Mouse (Mus musculus) cortical plate, adult 2 months (tissue): ENCODE measurements around the gene Uba52.
A peak's percentile ranks its signal among the peaks of the same experiment; 100 is the strongest.

Experiments
- CTCF ChIP-seq: fragments of 200-500 bp; IDR thresholded peaks from 2 replicates; pipeline ENCODE4 v1.5.1; 2011; ENCODE audit warnings: mild to moderate bottlenecking, control low read depth, low read length; ENCODE audit not compliant: insufficient read depth; ENCODE audit errors: extremely low read depth
- POLR2A ChIP-seq: fragments of 200-500 bp; IDR thresholded peaks from 2 replicates; pipeline ENCODE4 v1.6.1; 2011; ENCODE audit warnings: mild to moderate bottlenecking, low read length, control low read depth; ENCODE audit not compliant: insufficient read depth; ENCODE audit errors: extremely low read depth

DNA sequence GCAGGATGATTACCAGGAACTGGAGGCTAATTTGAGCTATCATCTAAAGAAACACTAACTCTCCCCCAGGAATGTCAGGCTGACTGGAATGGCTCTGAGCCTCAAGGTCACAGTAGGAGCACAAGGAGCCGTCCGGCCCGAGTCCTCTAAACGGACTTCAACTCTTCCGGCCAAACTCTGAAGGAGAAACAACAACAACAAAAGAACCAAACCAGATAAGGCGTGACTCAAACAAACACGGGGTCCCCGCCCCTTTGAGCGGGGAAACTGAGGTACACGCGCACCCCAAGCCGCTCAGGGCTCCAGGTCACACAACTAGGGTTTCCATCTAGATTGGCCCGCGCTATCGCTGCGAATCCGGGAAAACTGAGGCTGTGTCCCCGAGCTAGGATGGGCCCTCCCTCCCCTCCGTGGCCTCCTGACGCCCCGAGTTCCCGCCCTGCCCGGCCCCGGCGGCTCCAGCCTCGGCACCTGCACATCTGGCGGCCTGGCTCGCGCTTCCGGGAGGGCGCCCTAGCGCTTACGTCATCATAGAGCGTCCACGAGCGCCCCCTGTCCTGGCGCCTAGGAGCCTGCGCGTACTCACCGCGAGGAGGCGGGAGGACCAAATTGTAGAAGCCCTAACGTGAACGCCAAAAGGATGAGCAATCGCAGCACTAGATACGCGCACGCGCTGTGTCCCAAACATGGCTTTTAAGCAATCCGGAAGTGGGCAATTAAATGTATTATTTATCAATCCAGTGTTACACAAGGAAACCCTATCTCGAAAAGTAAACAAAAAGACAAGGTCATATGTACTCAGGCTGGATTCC is 12.2 kb upstream of the Uba52 start:
- TF ChIP-seq CTCF (0 out of 2 replicates have a peak, but pooled peaks have one; percentile 27), POLR2A (peak; percentile 55; the same call in 1 of the 2 replicates)
